Mouse (Mus musculus) hindbrain, embryonic 10.5 days (tissue): ENCODE data around the gene Smim27. TPM values are rescaled to one million over a fixed set of nuclear protein-coding genes. Genes with fewer than 3 reads are reported as not detected.
A peak's percentile ranks its signal among the peaks of the same experiment; 100 is the strongest.

Experiments used
- DNase-seq: peaks from one replicate; pipeline ENCODE4 v3.0.0-alpha.2; 2017; ENCODE audit warnings: low spot score
- H3K27ac ChIP-seq: fragments of 300-500 bp; sonication (generic); 2 replicates; pipeline ENCODE4 v1.5.1; 2016; ENCODE audit warnings: mild to moderate bottlenecking, moderate library complexity
- H3K27me3 ChIP-seq: fragments of 300-500 bp; sonication (generic); 2 replicates; pipeline ENCODE4 v1.6.1; 2016; ENCODE audit warnings: mild to moderate bottlenecking; ENCODE audit not compliant: poor library complexity, insufficient read depth, severe bottlenecking
- H3K36me3 ChIP-seq: fragments of 300-500 bp; sonication (generic); 2 replicates; pipeline ENCODE4 v1.6.1; 2016; ENCODE audit warnings: mild to moderate bottlenecking, moderate library complexity
- H3K4me1 ChIP-seq: fragments of 300-500 bp; sonication (generic); replicated peaks from 2 replicates; pipeline ENCODE4 v1.6.1; 2016; ENCODE audit warnings: mild to moderate bottlenecking
- H3K4me3 ChIP-seq: fragments of 300-500 bp; sonication (generic); 2 replicates; pipeline ENCODE4 v1.5.1; 2016; ENCODE audit warnings: mild to moderate bottlenecking, moderate library complexity
- H3K9me3 ChIP-seq: fragments of 300-500 bp; sonication (generic); 2 replicates; pipeline ENCODE4 v1.6.1; 2016; ENCODE audit warnings: mild to moderate bottlenecking, moderate library complexity
- WGBS: fragments of 180-500 bp; shearing (Covaris S2); methylation state at CpG from one replicate; pipeline ENCODE4 v1.1.7; 2016; 5-methylcytosine and 5-hydroxymethylcytosine counted together
- polyA plus RNA-seq: library from polyadenylated mRNA; unstranded; fragments of >200 nt; fragmentation: Nextera tagmentation; extraction: Ambion mirVana; gene quantifications from 2 replicates; pipeline ENCODE4 v1.2.1, GENCODE M21; 2016

Smim27 gene
- 26.0 and 26.6 TPM in 2 replicates for polyA plus RNA-seq

- under 1% methylated on average over 38 of the region's 38 CpGs for WGBS
Observed at GRCm38 (mm10) chr4:40269430-40270032, at the start of gene Smim27, which contains the start of gene Topors. Gene Smim27 (plus strand): TSS chr4:40269579. Gene Topors (minus strand): TSS chr4:40269850.

GRCm38 (mm10) chr4:40220437-40220836, 48.9 kb upstream of the Smim27 start:
- DNase-seq: peak; percentile 28
- no peak overlapping the region for H3K27ac ChIP-seq
- peaks cover 10% of the 10 kb centered on the region for H3K4me1 ChIP-seq
- H3K27me3 ChIP-seq: no peaks in the 10 kb centered on the region
- H3K36me3 ChIP-seq: no peaks in the 10 kb centered on the region
- peak overlapping the region; percentile 9; the same call in 1 of the 2 replicates for H3K4me3 ChIP-seq
- WGBS: 17% methylated on average over 12 of the region's 12 CpGs
- no peaks in the 10 kb centered on the region for H3K9me3 ChIP-seq

More at GRCm38 (mm10) chr4:40269430-40270032, at the start of gene Smim27, which contains the start of gene Topors:
- DNase-seq: peak; percentile 97
- Histone ChIP-seq H3K9me3 (no peaks in the 10 kb centered on the region), H3K36me3 (peaks cover 48% of the 10 kb centered on the region), H3K4me1 (peaks cover 19% of the 10 kb centered on the region), H3K27me3 (no peaks in the 10 kb centered on the region), H3K4me3 (peak within 1 kb of the TSS; percentile 71), H3K27ac (peak within 1 kb of the TSS; percentile 95)

- Histone ChIP-seq H3K9me3 (no peaks in the 10 kb centered on the region), H3K27me3 (no peaks in the 10 kb centered on the region), H3K27ac (no peak overlapping the region), H3K4me3 (no peak overlapping the region), H3K4me1 (peaks cover 10% of the 10 kb centered on the region), H3K36me3 (no peaks in the 10 kb centered on the region)
- no peak for DNase-seq
- 37% methylated on average over 14 of the region's 14 CpGs for WGBS
Observed at GRCm38 (mm10) chr4:40221004-40221760, 48.2 kb upstream of the Smim27 start.

GRCm38 (mm10) chr4:40221876-40222585, 47.3 kb upstream of the Smim27 start:
- H3K27me3 ChIP-seq: no peaks in the 10 kb centered on the region
- H3K9me3 ChIP-seq: no peaks in the 10 kb centered on the region
- no peak overlapping the region for H3K27ac ChIP-seq
- H3K36me3 ChIP-seq: no peaks in the 10 kb centered on the region
- 50% methylated on average over 21 of the region's 21 CpGs for WGBS
- no peak overlapping the region for H3K4me3 ChIP-seq
- DNase-seq: no peak
- peaks cover 10% of the 10 kb centered on the region for H3K4me1 ChIP-seq

GRCm38 (mm10) chr4:40226095-40226494, 43.3 kb upstream of the Smim27 start:
- 79% methylated on average over 5 of the region's 5 CpGs for WGBS
- no peaks in the 10 kb centered on the region for H3K27me3 ChIP-seq

GRCm38 (mm10) chr4:40227131-40227530, 42.2 kb upstream of the Smim27 start:
- H3K4me3 ChIP-seq: no peak overlapping the region
- H3K27me3 ChIP-seq: no peaks in the 10 kb centered on the region
- H3K9me3 ChIP-seq: no peaks in the 10 kb centered on the region
- 91% methylated on average over 11 of the region's 11 CpGs for WGBS
- no peaks in the 10 kb centered on the region for H3K4me1 ChIP-seq
- DNase-seq: no peak
- H3K27ac ChIP-seq: no peak overlapping the region
- no peaks in the 10 kb centered on the region for H3K36me3 ChIP-seq

More at GRCm38 (mm10) chr4:40226095-40226494, 43.3 kb upstream of the Smim27 start:
- Histone ChIP-seq H3K9me3 (no peaks in the 10 kb centered on the region), H3K36me3 (no peaks in the 10 kb centered on the region), H3K27ac (no peak overlapping the region), H3K4me3 (no peak overlapping the region), H3K4me1 (peaks cover 1% of the 10 kb centered on the region; the same call in 1 of the 2 replicates)
- DNase-seq: no peak

- no peak overlapping the region for H3K4me3 ChIP-seq
- DNase-seq: no peak
- no peak overlapping the region for H3K27ac ChIP-seq
- H3K4me1 ChIP-seq: no peaks in the 10 kb centered on the region
- no peaks in the 10 kb centered on the region for H3K27me3 ChIP-seq
- H3K9me3 ChIP-seq: no peaks in the 10 kb centered on the region
- 86% methylated on average over 7 of the region's 7 CpGs for WGBS
- no peaks in the 10 kb centered on the region for H3K36me3 ChIP-seq
Observed at GRCm38 (mm10) chr4:40227886-40228285, 41.5 kb upstream of the Smim27 start.

- no peak for DNase-seq
Observed at GRCm38 (mm10) chr4:40229723-40230122, 39.7 kb upstream of the Smim27 start.

GRCm38 (mm10) chr4:40233062-40233664, 36.2 kb upstream of the Smim27 start:
- Histone ChIP-seq H3K9me3 (no peaks in the 10 kb centered on the region), H3K4me1 (no peaks in the 10 kb centered on the region), H3K27ac (no peak overlapping the region), H3K36me3 (no peaks in the 10 kb centered on the region), H3K27me3 (no peaks in the 10 kb centered on the region), H3K4me3 (no peak overlapping the region)
- DNase-seq: no peak
- WGBS: 95% methylated on average over 7 of the region's 7 CpGs

More at GRCm38 (mm10) chr4:40229723-40230122, 39.7 kb upstream of the Smim27 start:
- 92% methylated on average over 6 of the region's 6 CpGs for WGBS
- H3K9me3 ChIP-seq: no peaks in the 10 kb centered on the region
- no peak overlapping the region for H3K27ac ChIP-seq
- no peaks in the 10 kb centered on the region for H3K36me3 ChIP-seq
- H3K4me3 ChIP-seq: no peak overlapping the region
- H3K27me3 ChIP-seq: no peaks in the 10 kb centered on the region
- no peaks in the 10 kb centered on the region for H3K4me1 ChIP-seq

- Histone ChIP-seq H3K9me3 (no peaks in the 10 kb centered on the region), H3K36me3 (no peaks in the 10 kb centered on the region), H3K4me1 (peaks cover 10% of the 10 kb centered on the region), H3K27me3 (no peaks in the 10 kb centered on the region), H3K4me3 (no peak overlapping the region), H3K27ac (no peak overlapping the region)
- DNase-seq: no peak
- WGBS: 69% methylated on average over 5 of the region's 6 CpGs
Observed at GRCm38 (mm10) chr4:40234256-40234655, 35.1 kb upstream of the Smim27 start.

- no peak overlapping the region for H3K4me3 ChIP-seq
- H3K27ac ChIP-seq: no peak overlapping the region
- DNase-seq: no peak
- H3K4me1 ChIP-seq: peaks cover 20% of the 10 kb centered on the region
- WGBS: 90% methylated on average over 4 of the region's 4 CpGs
- no peaks in the 10 kb centered on the region for H3K9me3 ChIP-seq
- H3K27me3 ChIP-seq: no peaks in the 10 kb centered on the region
- no peaks in the 10 kb centered on the region for H3K36me3 ChIP-seq
Observed at GRCm38 (mm10) chr4:40236829-40237228, 32.5 kb upstream of the Smim27 start.
